Mouse (Mus musculus) ovary, postnatal 14 days (tissue): ENCODE results near the gene Tra2a.
"Not testable (repeated sequence)": the region's sequence is repeated elsewhere in the genome, so short reads cannot be mapped to it uniquely, and the experiment has no call there.

Source experiments
- DNase-seq: peaks from one replicate; pipeline ENCODE4 v3.0.0; 2022; ENCODE audit warnings: low spot score

Tra2a gene

DNA sequence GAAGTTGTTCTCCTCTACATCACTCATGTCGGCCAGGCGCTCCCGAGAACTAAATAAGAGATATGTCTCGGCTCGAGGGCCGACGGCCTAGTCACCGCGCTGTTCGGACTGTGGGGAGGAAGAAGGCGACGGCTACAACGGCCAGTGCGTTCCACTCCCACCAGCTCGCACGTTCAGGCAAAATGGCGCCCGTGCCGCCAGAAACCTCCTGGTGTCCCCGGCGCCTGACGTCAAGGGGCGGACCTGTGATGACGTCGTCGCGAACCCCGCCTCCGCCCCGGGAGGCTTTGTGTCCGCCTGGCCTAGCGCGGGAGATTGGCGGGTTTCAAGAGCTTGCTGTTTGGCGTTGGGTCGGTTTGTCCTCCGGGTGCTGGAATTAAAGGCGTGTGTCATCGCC, at the start of gene Tra2a:
Tra2a (minus strand) TSS at position 187 of the 397 bp plus-strand sequence.
- DNase-seq = peak; percentile 96

DNA sequence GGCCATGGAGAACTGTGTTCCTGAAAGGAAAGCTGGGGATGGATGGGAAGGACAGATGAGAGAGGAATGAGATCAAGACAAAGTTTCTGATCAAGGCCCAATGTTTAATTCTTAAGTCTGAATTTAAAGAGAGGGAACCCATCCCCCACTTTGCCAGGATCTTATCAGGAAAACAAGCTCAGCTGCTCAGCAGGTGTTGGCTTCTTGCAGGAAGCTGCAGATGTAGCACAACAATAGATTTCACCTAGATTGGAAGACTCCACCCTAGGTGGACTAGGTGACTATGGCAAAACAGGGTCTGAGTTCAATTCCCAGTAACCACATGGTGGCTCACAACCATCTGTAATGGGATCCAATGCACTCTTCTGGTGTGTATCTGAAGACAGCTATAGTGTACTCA, 34.5 kb upstream of the Tra2a start:
- no peak for DNase-seq

DNA sequence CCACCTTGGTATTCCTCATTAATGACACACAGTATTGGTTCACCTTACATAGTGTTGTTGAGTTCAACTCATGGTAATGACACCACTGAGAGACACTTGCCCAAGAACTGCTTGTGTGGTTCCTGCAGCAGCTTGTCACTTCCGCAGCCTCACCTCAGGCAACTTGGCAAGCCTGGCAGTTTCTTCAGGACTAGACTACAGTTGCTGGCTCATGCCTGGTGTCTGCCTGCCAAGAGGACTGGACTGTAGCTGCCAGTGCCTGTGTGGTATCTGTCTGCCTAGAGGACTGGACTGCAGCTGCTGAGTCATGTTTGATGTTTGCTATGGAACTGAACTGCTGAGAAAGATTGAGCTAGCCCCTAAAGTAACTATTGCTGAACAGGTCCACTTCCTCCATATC, 18.3 kb upstream of the Tra2a start:
- DNase-seq = peak; percentile 15

DNA sequence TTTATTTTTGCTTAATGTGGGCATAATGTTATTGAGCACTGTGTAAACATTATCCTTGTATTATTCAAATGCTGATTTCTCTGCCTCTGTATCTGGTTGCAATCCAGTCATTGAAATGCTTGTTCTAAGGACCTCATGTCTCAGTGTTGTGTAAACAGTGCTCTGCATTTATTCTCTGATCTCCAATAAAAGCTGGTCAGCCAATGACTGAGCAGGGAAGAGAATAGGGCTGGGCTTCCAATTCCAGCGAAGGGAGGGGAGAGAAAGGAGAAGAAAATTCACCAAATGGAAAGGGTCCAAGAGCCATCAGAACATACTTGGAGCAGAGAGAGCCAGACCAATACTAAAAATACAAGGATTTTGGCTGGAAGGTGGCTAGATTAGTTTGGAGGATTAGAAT, 17.1 kb upstream of the Tra2a start:
- no peak for DNase-seq

DNA sequence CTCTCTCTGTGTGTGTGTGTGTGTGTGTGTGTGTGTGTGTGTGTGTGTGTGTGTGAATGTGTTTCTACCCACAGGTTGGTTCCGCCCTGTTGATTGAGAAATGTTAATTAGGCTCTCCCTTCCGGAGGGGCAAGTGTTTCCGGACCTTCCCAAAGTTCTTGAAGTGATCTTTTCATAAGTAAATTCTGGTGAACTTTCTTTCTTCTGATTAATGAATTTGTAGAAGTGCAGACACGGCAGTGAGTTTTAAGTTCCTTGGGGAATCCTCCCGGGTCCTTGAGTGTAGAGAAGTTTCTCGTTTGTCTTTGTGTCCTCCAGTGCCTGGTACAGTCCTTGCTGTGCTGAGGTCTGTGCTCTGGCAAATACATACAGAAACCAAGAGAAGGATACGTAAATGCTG, 11.5 kb upstream of the Tra2a start:
- no peak for DNase-seq

DNA sequence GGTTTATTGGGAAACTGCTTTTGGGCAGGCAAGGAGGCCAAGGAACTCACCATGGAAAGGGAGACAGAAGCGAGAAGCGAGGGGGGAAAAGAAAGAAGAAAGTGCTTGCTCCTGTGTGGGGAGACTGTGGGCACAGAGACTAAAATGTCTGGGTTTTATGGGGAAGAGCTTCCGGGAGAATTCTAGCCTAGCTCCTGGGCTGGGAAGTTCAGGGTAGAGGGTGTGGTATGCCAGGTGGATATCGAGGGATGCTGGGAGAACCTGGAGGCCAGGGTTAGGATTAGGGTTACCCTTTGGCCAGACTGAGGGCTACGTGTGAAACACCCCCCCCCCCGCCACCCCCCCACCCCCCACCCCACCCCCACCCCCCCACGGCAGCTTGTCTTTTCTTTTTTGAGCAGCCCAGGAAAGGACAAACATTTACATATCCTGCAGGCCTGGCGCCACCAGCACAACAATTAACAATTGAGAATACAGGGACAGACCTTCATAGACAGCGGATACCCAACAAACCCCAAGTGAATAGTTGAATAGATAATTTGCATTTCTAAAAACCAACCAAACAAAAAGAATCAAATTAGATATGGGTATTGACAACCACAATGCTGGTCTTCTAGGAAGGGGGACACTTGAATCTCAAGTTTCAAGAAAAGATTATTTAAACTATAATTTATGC, 10.7 kb upstream of the Tra2a start:
- DNase-seq = no peak

DNA sequence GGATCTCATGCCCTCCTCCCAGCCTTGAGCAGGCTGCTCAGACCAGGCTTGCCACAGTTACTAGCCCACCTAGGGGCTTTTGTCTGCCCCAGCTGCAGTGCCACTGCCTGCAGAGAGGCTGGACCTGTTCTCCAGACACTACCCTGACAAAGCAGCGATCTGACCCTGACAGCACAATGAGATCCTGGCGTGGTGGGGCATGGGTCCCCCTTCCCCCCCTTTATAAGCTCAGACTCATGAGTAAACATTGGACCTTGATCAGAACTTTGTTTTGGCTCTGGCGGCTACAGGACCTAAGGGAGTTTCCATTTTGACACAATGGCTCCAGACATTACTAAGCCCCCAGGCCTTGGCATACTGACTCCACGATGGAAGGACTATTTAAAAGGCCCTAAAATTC, 10.1 kb upstream of the Tra2a start:
- DNase-seq = no peak

DNA sequence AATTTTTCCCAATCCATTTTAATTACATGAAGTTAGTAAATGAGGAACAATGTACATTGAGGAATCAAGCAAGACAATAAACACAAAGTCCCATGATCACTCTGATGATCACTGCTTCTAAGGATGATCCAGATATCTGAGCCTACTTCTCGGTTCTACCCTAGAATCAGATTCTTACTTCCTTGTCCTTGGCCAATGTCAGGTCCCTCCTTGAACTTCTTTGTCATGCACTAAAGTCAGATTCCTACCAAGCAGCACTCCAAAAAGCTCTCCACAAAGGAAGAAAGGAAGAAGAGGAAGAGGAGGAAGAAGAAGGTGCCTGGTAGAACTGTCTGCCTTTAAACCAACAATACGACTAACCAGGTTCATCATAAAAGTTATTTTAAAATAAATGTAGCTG, 9.0 kb upstream of the Tra2a start:
- DNase-seq = no peak

DNA sequence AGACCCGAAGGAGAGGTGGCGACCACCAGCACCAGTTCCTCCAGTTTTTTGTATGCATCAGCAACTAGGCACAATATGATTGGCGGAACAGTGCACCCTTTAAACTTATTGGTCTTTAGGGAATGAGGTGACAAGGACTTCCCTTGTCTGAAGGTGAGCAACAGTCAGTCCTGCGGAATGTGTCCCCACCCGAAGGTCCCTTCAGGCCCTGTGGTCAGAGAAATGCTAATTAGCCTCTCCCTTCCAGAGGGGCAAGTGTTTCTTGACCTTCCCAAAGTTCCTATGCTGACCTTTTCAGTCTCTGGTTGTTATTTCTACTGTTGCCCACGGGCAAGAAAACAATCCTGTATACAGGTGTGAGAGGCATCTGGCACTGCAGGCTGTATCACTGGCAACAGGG, 8.0 kb upstream of the Tra2a start:
- DNase-seq = no peak

DNA sequence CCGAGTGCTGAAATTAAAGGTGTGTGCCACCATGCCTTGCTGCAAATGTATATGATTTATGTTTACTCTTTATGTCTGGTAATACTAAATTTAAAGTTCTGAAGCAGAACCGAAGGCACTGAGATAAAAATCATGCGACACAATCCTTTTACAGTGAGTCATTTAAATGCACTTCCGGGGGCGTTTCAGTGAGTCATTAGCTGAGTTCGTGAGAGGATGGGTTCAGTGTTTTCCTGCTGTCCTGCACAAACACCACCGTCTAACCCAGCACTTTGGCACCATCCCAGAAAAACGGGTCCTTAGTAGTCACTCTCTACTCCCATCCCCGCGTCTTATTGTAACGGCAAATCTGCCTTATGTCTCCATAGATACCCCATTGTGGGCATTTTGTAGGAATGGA, 6.1 kb upstream of the Tra2a start:
- DNase-seq = no peak

DNA sequence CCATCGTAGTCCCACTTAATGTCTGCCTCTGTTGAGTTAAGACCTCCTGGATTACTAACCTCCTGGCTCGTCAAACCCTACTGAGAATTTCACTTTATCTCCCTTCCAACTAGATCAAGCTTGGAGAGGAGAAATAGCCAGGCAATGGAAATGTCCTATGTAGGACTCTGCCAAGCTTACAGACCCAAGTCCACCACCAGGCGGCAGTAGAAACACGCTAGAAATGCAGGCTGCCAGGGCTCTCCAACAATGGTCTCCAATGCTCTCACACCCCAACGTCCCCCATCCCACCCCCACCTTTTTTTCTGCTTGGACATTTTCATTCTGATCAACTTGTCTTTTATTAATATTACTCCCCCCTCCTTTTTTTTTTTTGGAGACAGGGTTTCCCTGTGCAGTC, 5.4 kb upstream of the Tra2a start:
- peak; percentile 73 for DNase-seq

DNA sequence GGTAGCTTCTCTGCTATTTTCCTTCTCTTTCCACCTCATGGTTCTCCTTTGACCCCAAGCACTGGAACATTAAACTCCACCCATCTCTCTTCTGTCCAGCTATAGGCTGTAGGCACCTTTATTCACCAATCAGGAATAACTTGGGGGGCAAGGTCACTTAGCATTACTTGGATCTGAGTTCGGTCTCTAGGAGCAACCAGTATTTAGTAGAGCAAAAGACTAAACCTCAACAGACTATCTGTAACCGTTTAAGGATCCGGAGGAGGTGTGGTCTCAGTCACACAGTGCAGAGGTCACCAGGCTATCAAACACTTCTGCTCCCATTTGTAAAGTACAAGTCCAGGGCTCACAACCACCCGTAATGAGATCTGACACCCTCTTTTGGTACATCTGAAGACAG, 3.9 kb upstream of the Tra2a start:
- DNase-seq = no peak

DNA sequence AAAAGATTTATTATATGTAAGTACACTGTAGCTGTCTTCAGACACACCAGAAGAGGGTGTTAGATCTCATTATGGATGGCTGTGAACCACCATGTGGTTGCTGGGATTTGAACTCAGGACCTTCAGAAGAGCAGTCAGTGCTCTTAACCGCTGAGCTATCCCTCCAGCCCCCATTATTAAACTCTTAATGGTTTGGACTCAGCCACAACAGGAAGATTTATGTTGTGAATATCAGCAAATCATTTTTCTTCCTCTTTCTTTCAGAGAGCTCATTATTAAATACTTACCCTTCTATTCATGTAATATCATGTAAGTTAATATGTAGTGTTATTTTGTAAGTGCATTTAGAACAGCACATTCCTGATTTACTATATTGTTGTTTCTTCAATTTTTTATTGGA, 1.4 kb upstream of the Tra2a start:
- not testable (repeated sequence) for DNase-seq

DNA sequence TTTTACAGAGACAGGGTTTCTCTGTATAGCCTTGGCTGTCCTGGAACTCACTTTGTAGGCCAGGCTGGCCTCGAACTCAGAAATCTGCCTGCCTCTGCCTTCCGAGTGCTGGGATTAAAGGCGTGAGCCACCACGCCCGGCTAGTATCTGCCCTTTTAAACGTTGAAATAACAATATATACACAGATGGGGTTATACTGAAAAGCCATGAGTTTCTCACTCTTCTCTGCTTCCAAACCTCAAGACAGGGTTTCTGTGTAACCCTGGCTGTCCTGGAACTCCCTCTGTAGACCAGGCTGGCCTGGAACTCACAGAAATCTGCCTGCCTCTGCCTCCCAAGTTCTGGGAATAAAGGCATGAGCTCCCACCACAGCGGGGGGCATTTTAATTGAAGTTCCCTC, 613 bp upstream of the Tra2a start:
- DNase-seq = not testable (repeated sequence)

DNA sequence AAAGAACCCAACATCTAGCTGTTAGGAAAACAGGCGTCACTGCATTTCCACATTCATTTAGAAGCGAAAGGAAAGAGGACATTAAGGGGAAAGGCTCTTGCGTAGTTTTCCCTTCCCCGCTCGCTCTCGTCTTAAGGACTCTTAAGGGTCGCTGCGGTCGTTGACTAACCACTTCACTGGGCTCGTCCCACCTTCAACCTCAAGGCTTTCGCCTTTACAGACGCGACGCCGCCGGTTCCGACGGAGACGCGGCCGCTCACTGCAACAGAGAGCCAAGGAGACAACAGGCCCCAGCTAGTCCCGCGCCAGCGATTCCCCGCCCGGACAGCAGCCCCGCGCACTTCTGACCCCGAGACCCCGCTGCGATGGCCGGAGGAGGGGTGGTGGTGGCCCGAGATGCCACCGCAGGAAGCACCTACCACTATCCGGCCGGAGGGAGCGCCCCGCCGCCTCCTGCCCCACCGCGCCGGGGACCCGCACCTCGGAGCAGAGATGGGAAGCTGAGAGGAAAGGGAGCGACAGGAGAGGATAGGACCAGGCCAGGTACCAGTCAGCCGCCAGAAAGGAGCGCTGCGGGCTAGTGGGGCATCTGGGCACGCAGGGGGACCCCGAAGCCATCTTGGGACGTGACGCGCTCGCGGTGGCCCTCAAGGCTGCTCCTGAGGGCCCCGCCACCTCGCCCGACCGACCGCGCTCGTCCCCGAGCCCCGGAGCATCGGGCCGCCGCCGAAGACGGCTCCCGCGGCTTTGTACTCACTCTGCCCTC, 569 bp downstream of the Tra2a start:
- DNase-seq = peak; percentile 39

DNA sequence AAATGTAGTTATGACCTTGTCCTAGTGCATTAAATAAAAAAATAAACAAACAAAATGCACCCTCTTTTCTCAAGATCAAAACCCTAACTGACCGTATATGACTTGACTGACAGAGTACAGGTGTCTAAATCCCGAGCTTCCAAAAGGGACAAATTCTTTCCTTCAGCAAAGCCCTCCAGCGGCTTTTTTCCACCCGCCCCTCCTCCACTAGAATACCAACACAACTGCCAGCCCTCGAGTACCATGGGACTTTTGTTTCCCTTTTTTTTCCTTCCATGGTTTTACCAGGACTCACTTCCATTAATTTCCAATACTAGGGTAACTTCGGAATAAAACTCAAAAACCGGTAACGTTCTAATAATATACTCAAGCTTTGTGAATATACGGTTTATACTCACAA, 1.4 kb downstream of the Tra2a start:
- no peak for DNase-seq

DNA sequence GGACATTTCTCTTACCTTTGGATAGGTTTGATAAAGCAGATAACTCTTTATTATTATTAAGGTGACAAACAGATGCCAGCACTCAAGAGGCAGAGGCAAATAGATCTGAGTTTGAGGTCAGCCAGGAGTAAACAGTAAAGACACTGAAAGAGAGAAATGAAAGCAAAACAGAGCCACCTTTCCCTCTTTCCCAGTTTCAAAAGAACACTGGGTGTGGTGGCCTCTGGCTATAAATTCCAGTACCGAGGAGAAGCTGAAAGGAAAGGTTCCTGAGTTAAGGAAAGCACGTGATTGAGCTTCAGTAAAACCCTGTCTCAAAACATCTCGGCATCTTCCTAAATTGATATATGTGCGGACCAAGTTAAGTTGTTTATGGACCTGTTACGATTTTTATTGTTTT, 4.1 kb downstream of the Tra2a start:
- no peak for DNase-seq

DNA sequence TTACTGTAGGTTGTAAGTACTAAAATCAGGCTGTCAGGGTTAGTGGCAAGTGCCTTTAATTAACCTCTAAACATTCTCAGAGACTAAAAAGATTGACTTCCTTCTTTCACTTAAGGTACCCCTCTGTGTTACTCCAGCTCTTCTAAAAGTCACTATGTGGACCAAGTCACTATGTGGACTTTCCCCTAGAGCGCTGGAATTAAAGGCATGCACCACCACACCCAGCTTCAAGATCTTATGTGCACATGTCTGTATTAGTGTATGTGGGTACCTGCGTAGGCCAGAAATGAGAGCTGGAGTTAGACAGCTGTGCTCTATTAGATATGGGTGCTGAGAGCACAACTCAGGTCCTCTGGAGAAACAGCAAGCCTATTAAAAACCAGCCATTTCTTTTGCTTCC, 6.0 kb downstream of the Tra2a start:
- DNase-seq = no peak

DNA sequence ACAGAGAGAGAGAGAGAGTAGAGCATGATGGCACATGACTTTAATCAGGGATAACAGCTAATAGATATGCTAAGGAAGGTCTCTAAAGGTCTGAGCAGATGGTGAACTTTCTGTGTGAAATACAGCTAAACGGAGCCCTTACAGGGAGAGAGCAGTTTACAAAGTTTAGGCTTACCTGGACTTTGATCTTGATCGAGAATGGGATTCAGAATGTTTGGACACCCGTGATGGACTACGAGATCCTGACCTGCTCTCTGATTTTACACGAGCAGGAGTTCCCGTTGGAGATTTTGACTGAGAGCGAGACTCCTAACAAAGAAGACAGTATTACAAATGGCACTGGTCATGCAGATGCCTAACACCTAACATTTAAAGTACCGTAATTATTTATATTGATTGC, 11.6 kb downstream of the Tra2a start:
- DNase-seq = no peak

DNA sequence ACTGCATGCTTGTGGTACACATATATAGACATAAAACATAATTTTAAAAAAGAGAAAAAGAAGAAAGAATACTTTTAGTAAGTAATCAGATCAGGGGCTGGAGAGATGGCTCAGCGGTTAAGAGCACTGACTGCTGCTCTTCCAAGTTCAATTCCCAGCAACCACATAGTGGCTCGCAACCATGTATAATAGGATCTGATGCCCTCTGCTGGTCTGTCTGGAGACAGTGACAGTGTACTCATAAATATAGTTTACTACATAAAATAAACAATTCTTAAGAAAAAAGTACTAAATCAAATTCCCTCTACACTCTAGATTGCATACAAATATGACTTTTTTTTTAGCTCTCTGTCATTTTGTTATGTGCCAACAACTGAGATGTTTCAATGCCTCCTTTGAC, 12.6 kb downstream of the Tra2a start:
- DNase-seq = no peak

DNA sequence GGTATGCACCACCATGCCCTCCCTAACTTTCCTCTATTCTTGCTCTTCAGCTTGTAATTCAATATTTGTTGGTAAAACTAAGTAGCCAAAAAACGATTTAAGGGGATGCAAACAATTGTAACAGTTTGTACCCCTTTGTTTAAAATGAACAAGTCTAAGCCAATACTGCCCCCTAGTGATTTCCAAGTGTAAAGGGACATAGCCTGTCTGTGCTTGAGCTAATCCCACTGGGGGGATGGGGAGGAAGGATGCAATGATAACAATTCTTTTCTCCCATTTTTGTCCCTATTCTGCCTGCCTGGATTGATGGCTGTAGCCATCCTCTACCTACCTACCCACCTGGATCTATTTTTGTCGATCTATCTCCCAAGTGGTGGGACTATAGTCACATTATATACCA, 16.6 kb downstream of the Tra2a start:
- DNase-seq = no peak

DNA sequence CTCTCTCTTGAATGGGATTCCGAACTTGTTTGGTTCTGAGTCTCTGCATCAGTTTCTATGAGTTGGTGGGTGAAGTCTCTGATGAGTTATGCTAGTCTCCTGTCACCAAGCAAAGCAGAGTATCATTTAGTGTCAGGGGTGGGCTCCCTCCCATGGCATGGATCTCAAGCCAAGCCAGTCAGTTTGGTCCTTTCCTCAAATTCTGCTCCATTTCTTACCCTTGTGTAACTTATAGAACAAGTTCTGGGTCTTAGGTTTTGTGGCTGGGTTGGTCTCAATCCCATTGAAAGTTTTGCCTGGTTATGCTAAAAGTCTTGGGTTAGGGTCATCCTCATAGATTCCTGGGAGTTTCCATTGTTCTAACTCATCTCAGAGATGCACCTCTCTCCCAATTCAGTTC, 21.5 kb downstream of the Tra2a start:
- no peak for DNase-seq

DNA sequence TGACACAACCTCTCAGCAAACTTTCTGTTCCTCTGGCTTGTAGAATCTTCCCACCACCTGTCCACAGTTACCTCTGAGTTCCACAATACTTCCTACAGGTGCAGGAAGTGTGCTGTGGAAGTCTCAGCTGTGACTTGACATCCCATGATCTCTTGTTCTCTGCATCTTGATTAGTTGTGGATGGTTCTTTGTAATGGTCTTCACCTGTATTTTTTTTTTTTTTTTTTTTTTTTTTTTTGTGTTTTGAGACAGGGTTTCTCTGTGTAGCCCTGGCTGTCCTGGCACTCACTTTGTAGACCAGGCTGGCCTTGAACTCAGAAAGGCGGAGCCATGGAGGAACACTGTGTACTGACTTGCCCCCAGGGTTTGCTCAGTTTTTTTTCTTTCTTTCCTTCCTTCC, 22.3 kb downstream of the Tra2a start:
- no peak for DNase-seq

DNA sequence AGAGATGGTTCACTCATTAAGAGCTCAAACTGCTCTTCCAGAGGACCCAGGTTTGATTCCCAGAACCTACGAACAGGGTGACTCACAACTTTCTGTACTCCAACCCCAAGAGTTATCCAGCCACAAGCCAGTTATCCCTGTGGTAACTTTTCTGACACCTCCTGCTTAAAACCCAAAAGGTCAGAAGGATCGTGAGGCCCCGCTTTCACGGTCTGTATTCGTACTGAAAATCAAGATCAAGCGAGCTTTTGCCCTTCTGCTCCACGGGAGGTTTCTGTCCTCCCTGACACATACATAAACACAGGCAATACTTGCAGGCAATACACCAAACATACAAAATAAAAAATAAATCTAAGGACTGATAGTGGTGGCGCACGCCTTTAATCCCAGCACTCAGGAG, 27.5 kb downstream of the Tra2a start:
- peak; percentile 100 for DNase-seq
